Mouse (Mus musculus): ENCODE measurements around the gene Itgb5.

Gene Itgb5

DNA sequence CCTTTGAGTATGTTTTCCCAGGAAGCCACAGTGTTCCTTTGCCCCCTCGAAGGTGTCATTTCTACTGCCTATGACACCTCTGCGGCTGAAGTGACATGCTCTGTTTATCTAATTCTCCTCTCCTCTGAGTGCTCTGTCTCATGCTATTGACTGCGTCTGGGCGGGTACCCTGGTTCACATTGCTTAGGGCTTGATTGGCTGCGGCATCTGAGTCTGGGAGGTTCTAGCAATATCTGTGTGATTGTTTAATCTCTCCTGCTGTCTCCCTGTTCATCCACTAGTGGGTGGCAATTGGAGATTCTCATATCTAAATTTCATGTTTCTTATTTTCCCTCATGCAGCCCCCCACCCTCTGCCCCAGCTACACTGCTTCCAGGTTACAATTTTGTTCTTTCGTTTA, 49.6 kb downstream of the Itgb5 start:
- DNase-seq: no peak

DNA sequence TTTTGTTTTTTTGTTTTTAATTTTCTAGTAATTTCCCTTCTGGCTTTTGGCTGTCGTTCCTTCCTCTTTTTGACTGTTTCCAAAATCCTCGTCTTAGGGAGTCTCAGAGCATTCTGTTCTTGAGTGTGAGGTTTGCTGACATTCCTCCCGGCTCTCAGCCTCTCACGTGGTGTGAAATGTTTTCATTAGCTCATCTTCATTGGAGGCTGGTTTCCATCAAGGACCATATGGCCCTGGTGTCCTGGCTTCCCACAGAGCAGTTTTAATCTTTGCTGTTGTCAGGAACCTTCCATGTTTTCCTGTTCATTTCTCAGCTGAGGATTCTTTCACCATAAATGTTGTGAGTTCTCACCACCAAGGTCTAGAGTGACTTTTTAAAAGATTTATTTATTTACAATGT, 50.1 kb downstream of the Itgb5 start:
- no peak for DNase-seq

DNA sequence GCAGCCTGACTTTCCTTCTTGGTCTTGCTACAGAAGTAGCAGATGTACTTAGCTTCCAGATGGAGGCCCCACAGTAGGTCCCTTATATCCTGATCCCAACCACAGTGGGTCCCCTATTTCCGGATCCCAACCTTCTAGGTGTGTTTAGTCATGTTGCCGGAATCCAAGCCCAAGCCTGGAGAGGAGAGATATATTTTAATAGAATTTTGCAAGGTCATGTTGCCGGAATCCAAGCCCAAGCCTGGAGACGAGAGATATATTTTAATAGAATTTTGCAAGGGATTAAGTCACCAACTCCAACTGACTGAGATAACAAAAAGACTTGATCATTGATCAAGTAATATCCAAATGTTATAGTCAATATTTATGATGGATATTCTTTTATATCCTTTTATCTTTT, 51.3 kb downstream of the Itgb5 start:
- no peak for DNase-seq

DNA sequence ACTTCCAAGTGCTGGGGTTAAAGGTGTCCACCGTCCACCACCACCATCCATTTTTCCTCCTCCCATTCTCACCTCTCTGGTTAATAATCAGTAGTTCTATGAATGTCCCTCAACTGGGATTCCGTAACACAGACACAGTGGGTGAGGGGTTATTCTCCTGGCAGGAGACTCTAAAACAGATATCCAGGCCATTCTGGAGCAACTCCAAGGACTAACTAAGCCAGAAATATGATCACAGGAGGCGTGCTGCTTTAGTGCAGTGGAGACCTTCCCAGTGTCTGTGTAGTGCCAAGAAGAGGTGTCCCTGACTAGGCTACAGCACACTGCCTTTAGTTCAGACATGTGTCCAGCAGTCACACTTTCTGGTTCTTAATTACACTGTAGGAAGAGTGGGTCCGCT, 53.1 kb downstream of the Itgb5 start:
- DNase-seq: peak; percentile 46

DNA sequence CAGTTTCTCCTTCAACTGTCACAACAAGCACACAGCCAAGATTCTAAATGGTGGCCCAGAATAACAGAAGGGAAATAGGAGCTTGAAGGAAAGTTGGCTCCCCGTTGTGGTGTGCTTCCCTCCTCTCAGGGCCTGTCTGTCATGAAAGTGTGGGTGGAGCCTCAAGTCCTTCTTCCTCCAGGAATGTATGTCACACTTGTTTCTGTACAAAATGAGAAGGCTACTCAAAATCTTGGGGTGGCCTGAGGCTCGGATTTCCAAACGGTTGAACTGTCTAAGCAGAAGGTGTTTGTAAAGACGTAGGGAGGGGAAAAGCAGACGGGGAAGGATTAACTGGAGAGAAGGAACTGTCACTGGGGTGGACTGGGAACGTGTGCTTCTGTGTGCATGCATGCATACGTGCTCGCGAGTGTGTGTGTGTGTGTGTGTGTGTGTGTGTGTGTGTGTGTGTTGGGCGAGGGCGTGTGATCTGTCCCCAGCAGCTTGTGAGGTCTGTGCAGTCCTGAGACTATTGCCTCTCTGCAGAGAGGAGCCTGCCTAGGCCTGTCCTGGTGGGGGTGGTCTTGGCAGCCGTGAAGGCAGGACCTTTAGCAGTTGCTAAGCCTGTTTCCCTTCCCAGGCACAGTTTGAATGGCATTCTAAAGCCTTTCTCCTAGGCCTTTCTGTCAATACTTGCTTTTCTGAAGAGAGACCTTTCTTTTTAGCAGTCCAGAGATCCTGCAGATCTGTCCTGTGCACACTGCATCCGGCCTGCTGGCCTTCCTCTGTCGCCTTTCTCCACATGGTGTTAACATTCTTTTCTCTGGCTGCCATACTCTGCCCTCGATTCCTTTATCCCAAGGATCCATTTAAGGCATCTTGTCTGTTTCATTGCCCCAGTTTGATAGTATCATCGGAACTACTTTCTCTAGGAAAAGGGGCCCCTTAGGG, 53.8 kb downstream of the Itgb5 start:
- no peak for DNase-seq

DNA sequence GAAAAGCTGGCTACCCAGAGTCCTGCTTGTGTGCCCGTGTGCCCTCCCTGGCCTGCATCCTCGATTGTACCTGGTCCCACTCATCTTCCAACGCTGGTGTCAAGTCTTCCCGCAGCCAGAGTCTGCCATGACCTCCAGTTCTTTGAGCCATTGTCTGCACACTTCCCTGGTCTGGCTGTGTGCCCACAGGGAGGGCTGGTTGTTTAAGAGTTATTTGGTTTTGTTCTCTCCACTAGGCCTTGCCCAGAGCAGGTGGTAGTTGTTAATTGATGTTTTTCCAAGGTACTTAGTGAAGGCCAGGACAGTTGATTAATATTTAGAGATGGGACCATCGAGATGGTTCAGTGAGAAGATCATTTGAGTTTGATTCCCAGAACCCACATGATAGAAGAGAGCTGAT, 54.7 kb downstream of the Itgb5 start:
- DNase-seq: peak; percentile 39

DNA sequence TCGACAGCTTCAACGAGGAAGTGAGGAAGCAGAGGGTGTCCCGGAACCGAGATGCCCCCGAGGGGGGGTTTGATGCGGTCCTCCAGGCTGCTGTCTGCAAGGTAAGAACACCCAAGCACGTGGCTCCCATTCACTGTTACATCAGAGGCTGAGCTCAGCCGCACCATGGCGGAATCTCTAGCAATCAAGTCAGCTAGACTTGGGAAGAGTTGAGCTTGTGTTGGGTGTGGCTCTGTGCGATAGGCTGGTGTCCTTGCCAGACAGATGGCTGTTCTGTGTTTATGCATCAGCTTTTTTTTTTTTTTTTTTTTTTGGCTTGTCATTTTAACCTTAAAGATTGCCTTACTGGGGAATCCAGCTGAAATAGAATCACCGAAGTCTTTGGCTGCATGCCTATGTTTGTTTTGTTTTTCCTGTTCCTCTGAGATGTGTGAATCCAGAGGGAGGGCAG, 55.6 kb downstream of the Itgb5 start:
- DNase-seq: peak; percentile 42

DNA sequence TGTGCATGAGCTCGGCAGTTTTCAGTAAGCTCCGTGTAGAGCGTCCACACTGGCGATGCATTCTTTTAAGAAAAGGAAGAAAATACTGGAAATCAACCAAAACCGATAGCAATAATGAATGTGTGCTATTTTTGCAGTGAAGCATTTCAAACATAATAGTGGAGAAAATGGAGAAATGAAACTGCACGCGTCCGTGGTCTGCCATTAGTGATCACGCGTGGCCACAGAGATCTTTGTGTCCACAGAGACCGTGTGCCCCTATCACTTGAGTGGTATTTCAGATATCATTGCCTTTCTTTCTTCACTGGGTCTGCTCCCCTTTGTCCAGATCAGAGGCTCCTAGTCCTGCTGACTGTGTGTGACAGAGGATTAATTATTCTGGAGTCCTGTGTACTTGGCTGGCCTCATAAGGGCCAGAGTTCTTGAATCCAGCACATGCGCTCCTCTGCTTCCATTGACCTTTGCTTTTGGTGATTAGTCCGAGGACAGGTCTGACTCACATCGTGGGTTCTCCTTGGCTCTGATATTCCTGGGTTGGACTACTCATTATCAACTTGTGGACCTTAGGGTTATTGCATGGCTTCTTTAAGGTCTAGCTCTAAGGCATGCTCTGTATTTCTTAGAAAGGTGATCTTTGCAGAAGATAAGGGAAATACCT, 56.3 kb downstream of the Itgb5 start:
- no peak for DNase-seq

DNA sequence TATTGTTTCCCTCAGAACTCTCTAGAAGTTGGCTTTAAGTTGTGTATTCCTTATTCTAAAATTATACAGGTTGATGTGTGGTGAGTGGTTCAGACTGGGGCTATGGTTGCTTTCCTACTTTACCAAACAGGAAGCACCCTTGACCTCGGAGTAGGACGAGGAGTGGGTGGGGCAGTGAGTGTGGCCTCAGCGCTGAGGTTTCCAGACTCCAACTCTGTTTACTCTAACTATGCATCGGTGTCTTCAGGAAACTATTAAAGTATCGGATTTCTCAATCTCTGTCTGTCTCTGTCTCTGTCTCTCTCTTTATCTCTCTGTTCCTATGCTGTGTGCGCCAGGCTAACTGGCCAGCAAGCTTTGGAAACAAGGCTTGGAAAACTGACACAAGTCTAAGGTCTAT, 57.2 kb downstream of the Itgb5 start:
- DNase-seq: no peak

DNA sequence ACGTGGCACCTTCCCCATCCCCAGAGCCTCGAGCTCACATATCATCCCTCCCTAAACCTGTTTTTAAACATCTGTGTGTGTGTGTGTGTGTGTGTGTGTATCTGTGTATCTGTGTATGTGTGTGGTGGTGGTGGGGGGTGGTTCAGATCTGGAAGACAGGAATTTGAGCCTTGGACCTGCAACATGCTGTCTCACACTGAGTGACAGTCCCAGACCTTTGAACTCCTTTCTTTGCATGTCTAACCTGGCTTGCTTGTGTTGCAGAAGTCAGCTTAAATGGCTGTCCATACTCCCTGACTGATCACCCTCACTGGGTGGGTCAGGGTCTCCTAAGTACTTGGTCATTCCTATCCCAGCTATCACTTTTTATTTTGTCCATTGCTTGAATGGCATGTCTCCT, 58.5 kb downstream of the Itgb5 start:
- no peak for DNase-seq

DNA sequence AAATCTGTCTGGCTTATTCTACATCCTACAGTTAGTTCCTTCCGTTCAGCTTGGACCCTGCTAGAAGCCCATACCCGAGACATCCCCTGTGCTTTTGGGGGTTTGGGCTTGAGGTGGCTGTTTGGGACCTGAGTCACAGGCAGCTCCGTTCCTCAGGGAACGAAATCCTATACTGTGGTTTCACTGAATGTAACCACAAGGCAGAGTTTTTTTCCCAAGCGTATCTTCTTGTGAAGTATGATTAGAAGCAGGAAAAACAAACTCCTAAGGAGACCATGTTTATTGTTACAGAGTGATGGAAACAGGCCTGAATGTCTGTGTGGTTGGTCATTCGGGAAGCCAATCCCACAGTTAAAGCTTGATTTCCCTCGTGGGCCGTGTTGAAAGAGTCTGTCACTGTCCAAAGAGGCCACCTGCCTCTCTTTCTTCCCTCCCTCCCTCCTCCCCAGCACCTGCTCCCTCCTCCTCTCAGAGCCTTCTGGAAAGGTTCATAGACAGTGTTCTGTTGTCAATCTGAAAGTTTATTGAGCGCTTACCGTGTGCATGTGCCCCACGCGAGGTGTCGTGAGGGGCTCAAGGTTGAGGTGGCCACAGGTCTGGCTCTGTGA, 59.6 kb downstream of the Itgb5 start:
- DNase-seq: no peak

DNA sequence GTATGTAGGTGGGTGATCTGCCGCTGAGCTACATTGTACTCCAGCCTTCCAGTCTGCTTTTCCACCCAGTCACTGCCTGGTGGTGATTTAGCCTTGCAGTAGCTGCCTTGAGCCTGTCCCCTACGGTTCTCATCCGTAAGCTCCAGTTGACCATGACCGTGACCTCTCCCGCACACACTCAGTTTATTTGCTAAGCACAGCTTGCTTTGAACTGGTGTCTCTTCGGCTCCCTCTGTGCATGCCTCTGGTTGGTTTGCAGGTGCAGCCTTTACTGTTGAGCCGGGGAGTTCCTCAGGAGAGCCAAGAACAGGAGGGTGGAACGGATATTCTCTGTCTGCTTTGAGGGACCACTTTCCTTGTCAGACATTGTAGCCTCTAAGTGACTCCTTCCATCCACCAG, 61.6 kb downstream of the Itgb5 start:
- peak; percentile 50 for DNase-seq

DNA sequence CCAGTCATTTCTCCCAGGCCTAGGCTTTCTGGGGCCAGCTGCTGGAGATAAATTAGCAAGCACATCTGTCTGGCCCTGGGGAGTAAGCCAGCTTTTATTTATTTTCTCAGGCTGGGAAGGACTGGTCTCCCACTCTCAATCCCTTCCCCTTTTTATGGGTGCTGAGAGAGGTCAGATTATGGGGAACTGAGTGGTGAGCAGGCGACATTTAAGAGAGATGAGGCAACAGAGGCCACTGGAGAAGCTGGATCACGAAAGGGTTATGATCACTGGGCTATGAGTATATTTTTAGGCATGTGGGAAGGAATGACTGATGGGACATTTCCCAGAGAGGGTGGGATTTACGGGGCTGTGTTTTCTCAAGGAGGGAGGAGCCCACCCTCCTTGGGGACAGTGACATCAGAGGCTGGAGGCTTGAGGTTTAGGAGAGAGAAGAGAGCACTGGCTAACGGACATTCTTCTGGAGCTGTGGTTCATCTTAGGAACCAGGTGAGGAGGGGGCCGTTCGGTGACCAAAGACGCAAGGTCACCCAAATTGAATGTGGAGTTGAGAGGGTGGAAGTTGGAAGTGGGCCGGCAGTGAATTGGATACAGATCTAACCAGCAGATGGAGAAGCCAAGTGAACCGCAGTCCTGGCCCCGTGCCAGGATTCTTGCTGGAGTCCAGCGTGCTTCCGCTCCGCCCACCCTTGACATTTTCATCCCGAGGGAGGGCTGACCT, 62.3 kb downstream of the Itgb5 start:
- DNase-seq: peak; percentile 97

DNA sequence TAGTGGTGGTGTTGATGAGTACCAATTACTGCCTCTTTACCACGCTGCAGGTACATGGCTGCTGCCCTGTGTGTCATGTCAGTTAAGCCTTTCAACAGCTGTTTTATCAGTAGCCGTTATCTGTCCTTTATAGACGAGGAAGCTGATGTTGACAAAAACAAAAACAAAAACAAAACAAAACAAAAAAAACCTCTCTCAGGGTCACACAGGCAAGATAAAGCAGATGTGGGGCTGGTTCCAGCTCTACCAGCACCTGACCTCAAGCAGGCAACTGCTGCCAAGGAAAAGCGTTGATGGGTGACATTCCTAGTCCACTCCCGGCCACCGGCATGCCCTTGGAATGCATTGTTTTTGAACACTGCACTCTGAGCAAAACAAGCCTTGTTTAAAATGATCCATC, 63.1 kb downstream of the Itgb5 start:
- peak; percentile 78 for DNase-seq

DNA sequence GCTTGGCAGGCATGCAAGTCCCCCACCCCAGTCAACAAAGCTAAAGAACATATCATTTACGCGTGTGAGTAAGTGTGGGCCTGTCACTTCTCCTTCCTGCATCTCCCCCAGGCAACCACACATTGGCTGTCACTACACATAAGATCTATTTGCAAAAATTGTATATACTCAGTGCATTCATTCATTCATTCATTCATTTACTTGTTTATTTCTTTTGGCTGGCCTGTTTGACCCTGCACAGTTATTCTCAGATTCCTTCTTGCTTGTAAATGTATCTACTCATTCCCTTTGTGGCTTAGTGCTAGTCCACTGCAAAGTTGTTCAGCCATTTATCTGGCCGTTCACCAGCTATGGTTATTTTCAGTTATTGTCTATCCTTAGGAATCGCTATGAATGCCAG, 64.3 kb downstream of the Itgb5 start:
- DNase-seq: no peak

DNA sequence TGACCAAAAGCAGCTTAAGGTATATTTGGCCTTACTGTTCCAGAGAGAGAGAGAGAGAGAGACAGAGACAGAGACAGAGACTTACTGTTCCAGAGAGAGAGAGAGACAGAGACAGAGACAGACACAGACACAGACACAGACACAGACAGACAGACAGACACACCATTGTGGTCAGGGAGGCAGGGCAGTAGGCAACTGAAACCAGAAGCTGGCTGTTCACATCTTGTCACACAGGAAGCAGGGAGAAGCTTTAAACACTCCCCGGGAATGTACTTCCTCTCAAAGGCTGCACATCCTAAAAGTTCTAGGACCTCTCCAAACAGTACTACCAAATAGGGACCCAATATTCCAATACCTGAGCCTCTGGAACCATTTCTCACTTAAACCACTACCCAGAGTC, 65.0 kb downstream of the Itgb5 start:
- DNase-seq: no peak

DNA sequence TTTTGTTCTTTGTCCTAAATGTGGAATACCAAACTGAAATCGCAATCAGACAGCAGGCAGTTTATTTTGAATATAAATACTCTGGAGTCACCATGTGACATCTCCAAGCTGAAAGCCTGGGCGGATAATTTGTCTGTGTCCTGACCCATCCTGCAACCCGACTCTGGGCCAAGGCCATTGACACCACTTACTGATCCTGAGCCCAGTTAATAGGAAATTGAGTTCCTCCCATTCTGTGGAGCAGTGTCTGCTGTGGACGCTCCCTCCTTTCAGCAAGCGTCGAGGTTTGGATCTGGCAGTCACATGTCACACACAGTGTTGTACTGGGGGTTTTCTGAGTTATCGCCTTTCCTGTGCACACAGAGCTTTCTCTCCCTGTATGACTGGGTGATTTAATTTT, 66.2 kb downstream of the Itgb5 start:
- peak; percentile 73 for DNase-seq

DNA sequence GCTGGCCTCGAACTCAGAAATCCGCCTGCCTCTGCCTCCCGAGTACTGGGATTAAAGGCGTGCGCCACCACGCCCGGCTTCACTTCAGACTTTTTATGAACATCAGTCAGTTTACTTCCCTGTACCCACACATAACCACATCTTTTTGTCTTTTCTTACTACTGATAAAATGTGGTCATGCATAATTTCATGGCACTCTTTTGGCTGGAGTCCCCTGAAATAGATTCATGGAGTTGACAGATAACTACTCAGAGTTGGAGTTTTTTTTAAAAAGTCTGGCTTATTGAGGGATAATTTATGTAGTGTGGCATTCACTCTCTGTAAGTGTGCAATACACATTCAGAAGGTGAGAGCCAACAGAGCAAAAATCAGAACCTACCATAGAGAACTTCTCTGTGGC, 67.3 kb downstream of the Itgb5 start:
- no peak for DNase-seq

DNA sequence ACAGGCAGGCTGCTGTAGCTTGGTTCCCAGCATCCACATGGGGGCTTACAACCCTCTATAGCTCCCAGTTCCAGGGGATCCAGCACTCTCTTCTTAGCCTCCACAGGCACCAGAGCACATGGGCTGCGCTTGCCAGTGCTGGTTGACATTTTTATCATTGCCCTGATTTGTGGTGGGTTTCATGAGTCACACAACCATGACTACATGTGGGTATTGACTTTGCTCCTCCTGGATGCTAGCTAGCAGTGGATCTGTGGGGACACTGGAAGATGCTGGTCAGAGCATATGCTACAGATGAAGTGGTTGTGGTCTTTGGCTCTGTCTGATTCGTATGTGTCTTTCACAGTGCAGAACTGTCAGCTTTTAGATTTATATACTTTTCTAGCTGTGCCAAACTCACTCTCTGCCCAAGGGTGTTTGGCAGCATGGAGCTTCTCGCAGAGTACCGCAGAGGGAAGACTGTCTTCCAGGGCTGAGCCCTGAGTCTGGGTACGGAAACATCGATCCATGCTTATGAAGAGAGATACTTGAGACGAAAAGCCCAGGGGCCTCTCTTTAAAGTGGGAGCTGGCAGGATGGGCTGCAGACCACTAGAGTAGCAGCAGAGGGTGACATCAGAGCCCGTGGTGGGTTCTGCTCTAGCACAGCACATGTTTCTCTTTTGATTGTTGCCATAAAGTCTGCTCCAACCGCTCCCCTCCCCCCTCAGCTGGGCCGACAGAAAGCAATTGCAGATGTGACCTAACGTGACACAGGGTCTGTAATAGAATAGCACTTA, 74.4 kb downstream of the Itgb5 start:
- DNase-seq: no peak

DNA sequence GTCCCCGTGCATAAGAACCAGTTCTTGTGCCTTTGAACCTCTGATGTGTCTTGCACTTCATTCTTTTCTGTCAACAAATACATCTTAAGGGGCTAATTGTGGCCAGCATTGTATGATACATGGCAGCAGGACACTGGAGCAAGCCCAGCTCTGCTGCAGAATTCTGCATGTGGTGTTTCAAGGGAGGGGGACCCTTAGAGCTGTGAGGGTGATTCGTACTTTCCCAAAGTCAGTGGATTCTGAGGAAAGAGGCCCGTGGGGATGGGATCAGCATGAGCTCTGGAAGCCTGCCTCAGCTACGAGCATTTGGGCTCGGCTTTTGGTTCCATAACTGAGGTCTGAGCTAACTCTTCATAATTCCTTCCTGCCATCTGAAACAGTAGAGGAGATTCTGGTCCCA, 75.1 kb downstream of the Itgb5 start:
- no peak for DNase-seq

DNA sequence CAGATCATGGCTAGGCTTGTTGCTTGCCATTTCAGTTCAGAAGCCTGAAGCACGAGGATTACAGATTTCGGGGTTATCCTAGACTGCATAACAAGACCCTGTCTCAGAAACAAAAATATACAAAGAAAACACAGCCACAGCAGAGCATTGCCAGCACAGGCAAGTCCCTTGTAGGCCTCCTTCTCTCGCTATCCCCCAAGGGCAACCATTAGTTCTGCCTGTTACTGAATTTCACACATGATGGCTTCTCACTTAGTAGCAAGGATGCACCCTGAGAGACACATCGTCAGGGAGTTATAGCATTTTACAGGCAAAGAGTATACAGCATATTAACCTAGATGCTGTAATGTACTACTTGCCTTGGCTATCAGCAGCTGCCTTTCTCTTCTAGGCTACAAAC, 78.8 kb downstream of the Itgb5 start:
- no peak for DNase-seq

DNA sequence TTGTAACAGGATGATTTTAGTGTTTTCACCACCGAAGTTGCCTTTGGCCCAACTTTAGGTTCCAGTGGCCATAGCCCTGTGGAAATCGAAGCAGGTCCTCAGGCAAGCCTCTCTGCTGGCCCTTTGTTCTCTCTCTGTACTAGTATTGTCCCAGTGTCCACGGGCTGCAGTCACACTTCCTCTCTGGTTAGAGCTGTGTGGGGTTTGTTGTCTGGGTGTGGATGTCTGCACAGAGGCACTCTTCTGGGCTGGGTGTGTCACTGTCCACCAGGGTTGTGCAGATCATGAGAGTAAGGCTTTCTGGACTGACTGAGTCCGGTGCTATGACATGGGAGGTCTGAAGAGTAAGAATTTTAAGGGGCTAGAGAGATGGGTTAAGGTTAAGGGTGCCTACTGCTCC, 85.5 kb downstream of the Itgb5 start:
- no peak for DNase-seq
